Mouse (Mus musculus) MEL (cell line): ENCODE results near the gene Tnfrsf19. TPM values are rescaled to one million over a fixed set of nuclear protein-coding genes. Genes with fewer than 3 reads are reported as not detected.

ENCODE experiments used
- DNase-seq: peaks from one replicate; pipeline ENCODE4 v3.0.0; 2011; ENCODE audit warnings: low read depth, low spot score
- H3K27ac ChIP-seq: 2 replicates; pipeline ENCODE4 v1.5.1; 2012; ENCODE audit warnings: low read depth, mild to moderate bottlenecking, control low read depth, low read length, moderate library complexity; ENCODE audit not compliant: control insufficient read depth
- H3K27me3 ChIP-seq, 2 experiments: fragments of 150-350 bp in 1 of 2; sonication (generic) in 1 of 2; 2 replicates each; pipeline ENCODE4 v1.6.1; 2012; ENCODE audit warnings: low read length in 2 of 2, mild to moderate bottlenecking in 2 of 2, improper control_type of control experiment in 1 of 2, moderate library complexity in 1 of 2; ENCODE audit not compliant: insufficient read depth in 2 of 2, control insufficient read depth in 1 of 2
- H3K36me3 ChIP-seq, 2 experiments: 2 replicates each; pipeline ENCODE4 v1.6.1; 2012 to 2014; ENCODE audit warnings: low read length in 2 of 2, improper control_type of control experiment in 1 of 2, inconsistent platforms in 1 of 2, mild to moderate bottlenecking in 1 of 2; ENCODE audit not compliant: insufficient read depth in 2 of 2, control insufficient read depth in 1 of 2
- H3K4me1 ChIP-seq, 2 experiments: fragments of 150-350 bp in 1 of 2; sonication (generic) in 1 of 2; 2 replicates each; pipeline ENCODE4 v1.6.1; 2012; ENCODE audit warnings: low read length in 2 of 2, improper control_type of control experiment in 1 of 2, mild to moderate bottlenecking in 1 of 2; ENCODE audit not compliant: insufficient read depth in 2 of 2, control insufficient read depth in 1 of 2
- H3K4me3 ChIP-seq, 2 experiments: fragments of 150-350 bp in 1 of 2; sonication (generic) in 1 of 2; 2 replicates each; pipeline ENCODE4 v1.5.1; 2012; ENCODE audit warnings: low read depth in 2 of 2, low read length in 2 of 2, mild to moderate bottlenecking in 2 of 2, moderate library complexity in 2 of 2, control low read depth in 1 of 2, improper control_type of control experiment in 1 of 2; ENCODE audit not compliant: control insufficient read depth in 1 of 2, insufficient read depth in 1 of 2
- H3K79me2 ChIP-seq: 2 replicates; pipeline ENCODE4 v1.6.1; 2012; ENCODE audit warnings: mild to moderate bottlenecking, low read length, moderate library complexity; ENCODE audit not compliant: control insufficient read depth, poor library complexity, insufficient read depth
- H3K9ac ChIP-seq: 2 replicates; pipeline ENCODE4 v1.6.1; 2012; ENCODE audit warnings: low read depth, mild to moderate bottlenecking, control low read depth, low read length, moderate library complexity; ENCODE audit not compliant: control insufficient read depth, poor library complexity, severe bottlenecking
- H3K9me3 ChIP-seq: fragments of 150-350 bp; sonication (generic); replicated peaks from 2 replicates; pipeline ENCODE4 v1.6.1; 2012; ENCODE audit warnings: mild to moderate bottlenecking, low read length, improper control_type of control experiment, moderate library complexity; ENCODE audit not compliant: insufficient read depth
- BHLHE40 ChIP-seq: IDR thresholded peaks from 2 replicates; pipeline ENCODE4 v1.6.1; 2012; ENCODE audit warnings: low read depth, mild to moderate bottlenecking, inconsistent platforms, low read length, improper control_type of control experiment, borderline replicate concordance
- CHD1 ChIP-seq: IDR thresholded peaks from 2 replicates; pipeline ENCODE4 v1.6.1; 2012; ENCODE audit warnings: low read depth, mild to moderate bottlenecking, inconsistent platforms, low read length, improper control_type of control experiment
- CTCF ChIP-seq, 3 experiments: IDR thresholded peaks in 2 of 3; conservative IDR thresholded peaks in 1 of 3; 2 replicates each; pipeline ENCODE4 v1.5.1; 2011 to 2012; ENCODE audit warnings: low read length in 3 of 3, low read depth in 2 of 3, mild to moderate bottlenecking in 2 of 3, improper control_type of control experiment in 1 of 3, inconsistent platforms in 1 of 3, mixed read lengths in 1 of 3, moderate library complexity in 1 of 3; ENCODE audit not compliant: control insufficient read depth in 1 of 3, insufficient read depth in 1 of 3, poor library complexity in 1 of 3, severe bottlenecking in 1 of 3
- EP300 ChIP-seq, 2 experiments: IDR thresholded peaks; 2 replicates each; pipeline ENCODE4 v1.6.1; 2011; ENCODE audit warnings: improper control_type of control experiment in 2 of 2, low read length in 2 of 2, low read depth in 1 of 2, mild to moderate bottlenecking in 1 of 2
- GATA1 ChIP-seq: IDR thresholded peaks from 2 replicates; pipeline ENCODE4 v1.6.1; 2011; ENCODE audit warnings: low read depth, low read length, improper control_type of control experiment
- HCFC1 ChIP-seq: IDR thresholded peaks from 2 replicates; pipeline ENCODE4 v1.6.1; 2012; ENCODE audit warnings: low read depth, mild to moderate bottlenecking, inconsistent platforms, low read length, improper control_type of control experiment, moderate library complexity
- JUND ChIP-seq: IDR thresholded peaks from 2 replicates; pipeline ENCODE4 v1.6.1; 2011; ENCODE audit warnings: low read depth, mild to moderate bottlenecking, improper control_type of control experiment, low read length
- KAT2A ChIP-seq: conservative IDR thresholded peaks from 2 replicates; pipeline ENCODE4 v1.6.1; 2012; ENCODE audit warnings: low read depth, low read length, improper control_type of control experiment, inconsistent platforms
- MAX ChIP-seq: IDR thresholded peaks from 2 replicates; pipeline ENCODE4 v1.6.1; 2011; ENCODE audit warnings: low read length, improper control_type of control experiment
- MEF2A ChIP-seq: IDR thresholded peaks from 2 replicates; pipeline ENCODE4 v1.6.1; 2014; ENCODE audit warnings: low read depth, mild to moderate bottlenecking, inconsistent platforms, low read length, improper control_type of control experiment; ENCODE audit not compliant: poor library complexity, insufficient replicate concordance, severe bottlenecking; ENCODE audit errors: extremely low read depth
- MYB ChIP-seq: IDR thresholded peaks from 2 replicates; pipeline ENCODE4 v1.6.1; 2011; ENCODE audit warnings: mild to moderate bottlenecking, low read depth, low read length, improper control_type of control experiment
- NRF1 ChIP-seq: IDR thresholded peaks from 2 replicates; pipeline ENCODE4 v1.6.1; 2014; ENCODE audit warnings: low read depth, mild to moderate bottlenecking, inconsistent platforms, low read length, improper control_type of control experiment, moderate library complexity; ENCODE audit not compliant: poor library complexity, insufficient read depth, severe bottlenecking
- POLR2A ChIP-seq, 2 experiments: IDR thresholded peaks; 2 replicates each; pipeline ENCODE4 v1.6.1; 2011 to 2012; ENCODE audit warnings: low read length in 2 of 2, mild to moderate bottlenecking in 2 of 2, control low read depth in 1 of 2, improper control_type of control experiment in 1 of 2, low read depth in 1 of 2, moderate library complexity in 1 of 2; ENCODE audit not compliant: control insufficient read depth in 1 of 2, insufficient read depth in 1 of 2, poor library complexity in 1 of 2
- POLR2AphosphoS2 ChIP-seq: IDR thresholded peaks from 2 replicates; pipeline ENCODE4 v1.6.1; 2011; ENCODE audit warnings: low read length, improper control_type of control experiment
- POLR2AphosphoS5 ChIP-seq: IDR thresholded peaks from 2 replicates; pipeline ENCODE4 v1.6.1; 2012; ENCODE audit warnings: low read depth, borderline replicate concordance, mild to moderate bottlenecking, inconsistent platforms, low read length, moderate library complexity, mixed read lengths
- SMC3 ChIP-seq: IDR thresholded peaks from 2 replicates; pipeline ENCODE4 v1.6.1; 2011; ENCODE audit warnings: low read depth, low read length, improper control_type of control experiment
- TAL1 ChIP-seq: IDR thresholded peaks from 2 replicates; pipeline ENCODE4 v1.6.1; 2012; ENCODE audit warnings: mild to moderate bottlenecking, inconsistent platforms, low read length, moderate library complexity, mixed read lengths
- TBP ChIP-seq: IDR thresholded peaks from 2 replicates; pipeline ENCODE4 v1.8.0; 2011; ENCODE audit warnings: low read depth, low read length, improper control_type of control experiment
- UBTF ChIP-seq: IDR thresholded peaks from 2 replicates; pipeline ENCODE4 v1.6.1; 2012; ENCODE audit warnings: low read depth, mild to moderate bottlenecking, inconsistent platforms, low read length, improper control_type of control experiment, moderate library complexity, borderline replicate concordance; ENCODE audit not compliant: insufficient read depth
- USF1 ChIP-seq: IDR thresholded peaks from 2 replicates; pipeline ENCODE4 v1.6.1; 2014; ENCODE audit warnings: low read depth, mild to moderate bottlenecking, inconsistent platforms, low read length, improper control_type of control experiment, moderate library complexity
- ZKSCAN1 ChIP-seq: IDR thresholded peaks from 2 replicates; pipeline ENCODE4 v1.6.1; 2012; ENCODE audit warnings: low read depth, mild to moderate bottlenecking, inconsistent platforms, low read length, improper control_type of control experiment, moderate library complexity
- ZMIZ1 ChIP-seq: IDR thresholded peaks from 2 replicates; pipeline ENCODE4 v1.6.1; 2012; ENCODE audit warnings: low read depth, mild to moderate bottlenecking, inconsistent platforms, low read length, improper control_type of control experiment, moderate library complexity
- ZNF384 ChIP-seq: IDR thresholded peaks from 2 replicates; pipeline ENCODE4 v1.6.1; 2012; ENCODE audit warnings: low read depth, mild to moderate bottlenecking, inconsistent platforms, low read length, improper control_type of control experiment
- polyA plus RNA-seq, 2 experiments: library from polyadenylated mRNA; stranded (reverse) in 1 of 2; unstranded in 1 of 2; fragments of >175 nt in 1 of 2; fragments of >200 nt in 1 of 2; gene quantifications; 2 replicates each; pipeline versions ENCODE4 v1.2.1 to v1.2.4; 2012; ENCODE audit warnings: low replicate concordance in 2 of 2, low read depth in 1 of 2; ENCODE audit not compliant: insufficient read length in 2 of 2, insufficient read depth in 1 of 2, missing spikeins in 1 of 2
- total RNA-seq: library from RNA; depleted of rRNA; stranded (reverse); fragments of 300-350 nt; gene quantifications from 2 replicates; pipeline ENCODE4 v1.2.3, GENCODE M21; 2012

Gene Tnfrsf19
- total and polyA plus RNA-seq, 3 experiments = not detected

DNA sequence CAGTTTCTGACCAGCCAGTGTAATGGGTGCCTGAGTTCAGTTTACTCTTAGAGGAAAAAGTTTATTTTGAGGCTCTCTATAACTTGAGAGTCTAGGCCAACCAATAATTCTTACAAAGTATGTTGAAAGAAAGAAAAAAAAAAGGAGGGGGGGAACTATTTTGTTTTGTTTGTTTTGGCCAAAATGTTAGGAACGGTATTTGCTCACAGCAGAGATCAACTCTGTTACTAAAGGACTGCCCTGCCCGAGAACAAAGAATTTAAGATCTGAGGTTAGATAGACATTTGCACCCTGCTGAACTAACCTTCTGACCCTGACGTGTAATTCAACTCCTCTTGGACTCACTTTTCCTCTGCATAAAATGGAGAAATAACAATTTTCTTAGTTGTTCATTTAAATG lies 4.0 kb downstream of the Tnfrsf19 start:
- DNase-seq = no peak
- TF ChIP-seq CTCF (IDR thresholded peaks at IDR 0.05 in 2 of 3, conservative IDR thresholded peaks at IDR 0.05 in 1 of 3; ENCODE audit: control insufficient read depth in 1 of 3, insufficient read depth in 1 of 3, low read depth in 2 of 3, low read length in 3 of 3, poor library complexity in 1 of 3, severe bottlenecking in 1 of 3) = no peak
- TF ChIP-seq POLR2AphosphoS5 = no peak
- no peak for TF ChIP-seq POLR2AphosphoS2
- no peak for TF ChIP-seq ZKSCAN1
- no peak for TF ChIP-seq SMC3
- TF ChIP-seq CHD1 = no peak
- TF ChIP-seq EP300 (IDR thresholded peaks at IDR 0.05; ENCODE audit: low read depth in 1 of 2, low read length in 2 of 2) = no peak
- TF ChIP-seq HCFC1 = no peak
- no peak for TF ChIP-seq GATA1
- TF ChIP-seq MYB = no peak
- TF ChIP-seq UBTF = no peak
- no peak for TF ChIP-seq ZNF384
- TF ChIP-seq MEF2A = no peak
- no peak for TF ChIP-seq USF1
- TF ChIP-seq TAL1 = no peak
- TF ChIP-seq ZMIZ1 = no peak
- TF ChIP-seq JUND = no peak
- no peak for TF ChIP-seq BHLHE40
- no peak for TF ChIP-seq MAX
- TF ChIP-seq KAT2A = no peak
- Histone ChIP-seq H3K9ac (no peak overlapping the region), H3K79me2 (no peaks in the 10 kb centered on the region), H3K9me3 (no peaks in the 10 kb centered on the region), H3K27me3 (no peaks in the 10 kb centered on the region; a peak in 1 of 4 replicates), H3K4me1 (no peaks in the 10 kb centered on the region), H3K36me3 (no peaks in the 10 kb centered on the region), H3K4me3 (no peak overlapping the region), H3K27ac (no peak overlapping the region)

DNA sequence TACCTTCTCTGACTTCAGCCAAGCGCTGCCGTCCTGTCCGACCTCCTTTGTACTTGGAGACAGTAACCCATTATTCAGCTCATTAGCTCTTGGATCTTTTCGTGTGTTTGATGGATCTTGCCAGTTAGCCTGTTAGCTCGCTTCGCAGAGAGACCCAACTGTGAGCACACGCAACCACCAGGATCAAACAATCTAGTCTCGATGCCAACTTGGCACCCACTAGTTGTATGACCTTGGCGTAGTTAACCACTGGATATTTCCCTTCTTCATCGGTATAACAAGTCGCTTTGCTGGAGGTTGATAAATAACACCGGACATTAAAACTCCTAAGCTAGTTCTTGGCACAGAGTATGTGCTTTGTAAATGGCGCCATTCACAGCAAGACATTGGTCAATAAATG lies 6.1 kb downstream of the Tnfrsf19 start:
- Histone ChIP-seq H3K79me2 (no peaks in the 10 kb centered on the region), H3K27me3 (no peaks in the 10 kb centered on the region; a peak in 1 of 4 replicates), H3K9me3 (no peaks in the 10 kb centered on the region), H3K9ac (no peak overlapping the region), H3K27ac (no peak overlapping the region), H3K4me1 (no peaks in the 10 kb centered on the region), H3K4me3 (no peak overlapping the region), H3K36me3 (no peaks in the 10 kb centered on the region)
- no peak for DNase-seq
- no peak for TF ChIP-seq UBTF
- no peak for TF ChIP-seq CTCF (IDR thresholded peaks at IDR 0.05 in 2 of 3, conservative IDR thresholded peaks at IDR 0.05 in 1 of 3; ENCODE audit: control insufficient read depth in 1 of 3, insufficient read depth in 1 of 3, low read depth in 2 of 3, low read length in 3 of 3, poor library complexity in 1 of 3, severe bottlenecking in 1 of 3)
- TF ChIP-seq USF1 = no peak
- TF ChIP-seq TBP = no peak
- TF ChIP-seq POLR2A (IDR thresholded peaks at IDR 0.05; ENCODE audit: control insufficient read depth in 1 of 2, insufficient read depth in 1 of 2, low read depth in 1 of 2, low read length in 2 of 2, poor library complexity in 1 of 2) = no peak
- TF ChIP-seq NRF1 = no peak
